In the genomic region with DNA sequence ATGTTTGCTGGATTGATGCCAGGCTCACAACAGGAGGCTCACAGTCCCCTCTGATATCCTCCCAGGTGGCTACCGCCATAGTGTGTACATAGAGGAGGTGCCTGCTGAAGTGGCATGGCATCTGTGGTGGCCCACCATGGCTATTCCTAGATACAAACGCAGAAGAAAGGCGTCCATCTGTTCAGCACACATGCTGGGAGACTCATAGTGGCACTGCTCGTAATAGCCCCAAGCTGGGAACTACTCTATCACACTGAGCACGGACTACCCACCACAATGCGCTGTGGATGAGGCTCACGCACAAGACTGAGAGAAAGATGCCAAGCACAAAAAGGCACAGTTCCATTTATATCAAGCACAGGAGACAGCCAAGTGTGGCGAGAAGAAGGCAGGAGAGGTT, we compare ENCODE assay signal across 11 mouse cellular contexts. TPM values are rescaled to one million over a fixed set of nuclear protein-coding genes. Genes with fewer than 3 reads are reported as not detected.
DNase-seq lines count a peak whose midpoint lies in the region; ATAC-seq lines count a peak whose summit lies in the region.
"Had no signal": no experiment of that assay in that cellular context is flagged by ENCODE, and none has a peak within 500 bp of the region (broad histone marks: within the 10 kb centered on the region; RNA-seq: fewer than 3 reads in every experiment).

No protein-coding gene starts in this region.

- peak; percentile 39 for DNase-seq in left cerebral cortex, adult 11 months (ENCODE audit: low spot score)
- no peak for DNase-seq in left cerebral cortex, postnatal 4 days
- DNase-seq in layer of hippocampus, adult 9-11 months = peak; percentile 71
- peak; percentile 45 for DNase-seq in right cerebral cortex, postnatal 14 days
- DNase-seq in kidney, postnatal 14 days = no peak
- no peak for DNase-seq in cerebellum, postnatal 4 days (ENCODE audit: low spot score in 2 of 2)
- DNase-seq in thymus, postnatal 14 days = no peak
- DNase-seq: lung, adult 18-20 months had no signal

- intact Hi-C loops in left cerebral cortex, postnatal 4 days (cut with DNase I) = loop anchor here (10.0 kb wide), 1 partner anchor 121 kb away; a partner anchor contains a TSS

- 0 out of 2 replicates have a peak overlapping the region, but pooled peaks have one; percentile 34 for H3K27ac ChIP-seq in forebrain, embryonic 16.5 days (ENCODE audit: low read length)
- H3K27ac ChIP-seq: midbrain, embryonic 12.5 days had no signal

- ATAC-seq in forebrain, embryonic 16.5 days = peak; percentile 75
- ATAC-seq: CD4-positive, CD25-positive, alpha-beta regulatory T cell, adult 4 months had no signal

- H3K27me3 ChIP-seq in forebrain, embryonic 16.5 days (replicated peaks; ENCODE audit: control insufficient read depth, insufficient read depth, low read length) = no peaks in the 10 kb centered on the region

- no peaks in the 10 kb centered on the region for H3K9me3 ChIP-seq in forebrain, embryonic 16.5 days (ENCODE audit: control insufficient read depth, low read length)
- H3K9me3 ChIP-seq: midbrain, embryonic 12.5 days had no signal

- peaks cover 6% of the 10 kb centered on the region for H3K4me1 ChIP-seq in forebrain, embryonic 16.5 days (replicated peaks; ENCODE audit: control insufficient read depth, insufficient read depth, low read length)

- WGBS in forebrain, embryonic 16.5 days = 49% methylated on average over 8 of the region's 8 CpGs

- H3K9ac ChIP-seq in forebrain, embryonic 16.5 days (replicated peaks; ENCODE audit: low read depth, low read length) = no peak overlapping the region
- H3K9ac ChIP-seq: midbrain, embryonic 12.5 days had no signal

- no peak overlapping the region for H3K4me2 ChIP-seq in forebrain, embryonic 16.5 days (ENCODE audit: low read length)
- H3K4me2 ChIP-seq: midbrain, embryonic 12.5 days had no signal

- H3K36me3 ChIP-seq in forebrain, embryonic 16.5 days (ENCODE audit: control insufficient read depth, insufficient read depth) = no peaks in the 10 kb centered on the region
- H3K36me3 ChIP-seq: midbrain, embryonic 12.5 days had no signal

- no peak overlapping the region for H3K4me3 ChIP-seq in forebrain, embryonic 16.5 days (replicated peaks; ENCODE audit: low read length)
- H3K4me3 ChIP-seq: midbrain, embryonic 12.5 days had no signal

RNA-seq across cellular contexts. Expression of a gene that starts 50.9 kb away (rescaled TPM):
- 10 to 100 TPM; 21.7 to 24.1 TPM for total RNA-seq in left cerebral cortex, postnatal 4 days (2021)
- polyA plus RNA-seq in forebrain, embryonic 16.5 days (2015; fragmentation: Nextera tagmentation; extraction: Ambion mirVana) = 51.2 and 60.6 TPM in 2 replicates

Comparison
In these comparisons a context has a peak if more than half of its experiments do, and no peak if none do; other contexts are left out.
1. DNase-seq: peak in left cerebral cortex, adult 11 months (single experiment), layer of hippocampus, adult 9-11 months (single experiment) and right cerebral cortex, postnatal 14 days (single experiment); none in left cerebral cortex, postnatal 4 days (single experiment), kidney, postnatal 14 days (single experiment), cerebellum, postnatal 4 days (0 of 2) and thymus, postnatal 14 days (single experiment).